ENCODE assay signal across 8 mouse cellular contexts in the genomic region with DNA sequence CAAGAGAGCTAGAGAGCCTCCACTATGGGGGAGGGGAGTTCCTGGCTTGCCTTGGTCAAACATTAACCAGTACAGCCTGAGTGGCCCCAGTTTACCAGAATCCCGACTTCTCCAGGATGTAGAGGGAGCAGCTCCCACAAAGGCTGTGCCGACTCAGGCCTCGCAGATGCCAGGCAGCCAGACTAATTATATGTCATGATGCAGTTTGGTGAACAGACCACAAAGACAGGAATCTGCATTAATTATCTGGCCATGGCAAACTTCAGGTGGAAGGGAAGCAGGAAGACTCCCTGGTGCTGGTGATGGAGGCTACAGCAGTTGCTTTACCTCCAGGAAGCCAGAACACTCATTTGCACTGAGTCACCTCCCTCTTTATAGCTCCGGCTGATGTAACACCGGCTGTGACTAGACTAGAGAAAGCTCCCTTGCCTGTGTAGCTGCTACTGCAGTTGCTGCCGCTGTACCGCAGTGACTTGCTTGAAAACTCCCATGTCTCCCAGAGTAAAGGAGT. TPM values are rescaled to one million over a fixed set of nuclear protein-coding genes. Genes with fewer than 3 reads are reported as not detected.
DNase-seq lines count a peak whose midpoint lies in the region; ATAC-seq lines count a peak whose summit lies in the region.

No protein-coding gene starts in this region.

- DNase-seq in heart, adult 18-20 months = no peak
- DNase-seq in forelimb bud, embryonic 11.5 days (ENCODE audit: low read depth, low spot score) = peak; percentile 55
- DNase-seq in spleen, adult 12 weeks (ENCODE audit: low spot score) = no peak

- H3K4me1 ChIP-seq in heart, embryonic 14.5 days (ENCODE audit: control insufficient read depth in 2 of 2, insufficient read depth in 2 of 2, low read length in 2 of 2) = peaks cover 37 to 48% of the 10 kb centered on the region in 2 experiments
- peaks cover 73% of the 10 kb centered on the region for H3K4me1 ChIP-seq in kidney, embryonic 15.5 days
- peaks cover 73% of the 10 kb centered on the region for H3K4me1 ChIP-seq in liver, embryonic 16.5 days (ENCODE audit: control insufficient read depth, low read depth, low read length)
- H3K4me1 ChIP-seq in stomach, embryonic 16.5 days (ENCODE audit: control insufficient read depth, insufficient read depth, low read length) = peaks cover 52% of the 10 kb centered on the region

- 23% methylated on average over 7 of the region's 7 CpGs for WGBS in heart, embryonic 14.5 days
- WGBS in kidney, embryonic 15.5 days = 7% methylated on average over 7 of the region's 7 CpGs
- WGBS in liver, embryonic 16.5 days (ENCODE audit: insufficient replicate concordance) = 46% methylated on average over 7 of the region's 7 CpGs
- 11% methylated on average over 7 of the region's 7 CpGs for WGBS in stomach, embryonic 16.5 days

- no peak overlapping the region; a peak in 1 of 4 replicates for H3K4me3 ChIP-seq in heart, embryonic 14.5 days (ENCODE audit: control insufficient read depth in 1 of 2, insufficient read depth in 1 of 2, low read depth in 1 of 2, low read length in 2 of 2)
- H3K4me3 ChIP-seq in kidney, embryonic 15.5 days (replicated peaks) = 0 out of 2 replicates have a peak overlapping the region, but pooled peaks have one; percentile 1
- peak overlapping the region; percentile 52 for H3K4me3 ChIP-seq in liver, embryonic 16.5 days (ENCODE audit: low read depth, low read length)
- peak overlapping the region; percentile 22 for H3K4me3 ChIP-seq in stomach, embryonic 16.5 days (replicated peaks; ENCODE audit: low read length)

- H3K9ac ChIP-seq in heart, embryonic 14.5 days (ENCODE audit: low read length) = peak overlapping the region; percentile 45
- H3K9ac ChIP-seq in kidney, embryonic 15.5 days = no peak overlapping the region
- peak overlapping the region; percentile 75 for H3K9ac ChIP-seq in liver, embryonic 16.5 days (ENCODE audit: low read depth, low read length)
- H3K9ac ChIP-seq in stomach, embryonic 16.5 days (ENCODE audit: low read length) = peak overlapping the region; percentile 64

- peak overlapping the region; percentile 71 to 82 for H3K27ac ChIP-seq in heart, embryonic 14.5 days (replicated peaks in 1 of 2; ENCODE audit: control insufficient read depth in 1 of 2, insufficient read depth in 1 of 2, low read depth in 2 of 2, low read length in 2 of 2)
- peak overlapping the region; percentile 97 for H3K27ac ChIP-seq in kidney, embryonic 15.5 days
- H3K27ac ChIP-seq in liver, embryonic 16.5 days (ENCODE audit: low read length) = peak overlapping the region; percentile 98
- H3K27ac ChIP-seq in stomach, embryonic 16.5 days (ENCODE audit: low read length) = peak overlapping the region; percentile 98

- ATAC-seq in heart, embryonic 14.5 days (ENCODE audit: insufficient number of reproducible peaks, insufficient read depth, low FRiP score, low read depth) = peak; percentile 16
- peak; percentile 37 for ATAC-seq in activated CD4-positive, CD25-positive, alpha-beta regulatory T cell, adult 4 months
- ATAC-seq in kidney, embryonic 15.5 days (replicated peaks; ENCODE audit: low FRiP score) = peak; percentile 37; the same call in 1 of the 2 replicates
- ATAC-seq in liver, embryonic 16.5 days (ENCODE audit: low read depth) = peak; percentile 10
- peak; percentile 63 for ATAC-seq in stomach, embryonic 16.5 days (ENCODE audit: insufficient read depth, low FRiP score)

- no peaks in the 10 kb centered on the region for H3K9me3 ChIP-seq in heart, embryonic 14.5 days (ENCODE audit: control insufficient read depth, low read length)
- no peaks in the 10 kb centered on the region for H3K9me3 ChIP-seq in kidney, embryonic 15.5 days (replicated peaks)
- H3K9me3 ChIP-seq in liver, embryonic 16.5 days (replicated peaks; ENCODE audit: control insufficient read depth, low read length) = no peaks in the 10 kb centered on the region
- no peaks in the 10 kb centered on the region for H3K9me3 ChIP-seq in stomach, embryonic 16.5 days (replicated peaks; ENCODE audit: control insufficient read depth, low read length)

- H3K27me3 ChIP-seq in heart, embryonic 14.5 days (ENCODE audit: control insufficient read depth, insufficient read depth, low read length) = no peaks in the 10 kb centered on the region
- H3K27me3 ChIP-seq in kidney, embryonic 15.5 days = no peaks in the 10 kb centered on the region
- no peaks in the 10 kb centered on the region for H3K27me3 ChIP-seq in liver, embryonic 16.5 days (ENCODE audit: control insufficient read depth, insufficient read depth, low read depth, low read length)
- no peaks in the 10 kb centered on the region for H3K27me3 ChIP-seq in stomach, embryonic 16.5 days (ENCODE audit: control insufficient read depth, insufficient read depth, low read length)

- peaks cover 16% of the 10 kb centered on the region for H3K36me3 ChIP-seq in heart, embryonic 14.5 days (ENCODE audit: control insufficient read depth, insufficient read depth, low read length)
- peaks cover 15% of the 10 kb centered on the region for H3K36me3 ChIP-seq in kidney, embryonic 15.5 days
- peaks cover 37% of the 10 kb centered on the region for H3K36me3 ChIP-seq in liver, embryonic 16.5 days (ENCODE audit: control insufficient read depth, insufficient read depth)
- H3K36me3 ChIP-seq in stomach, embryonic 16.5 days (ENCODE audit: control insufficient read depth, insufficient read depth, low read length) = no peaks in the 10 kb centered on the region

- peak overlapping the region; percentile 53 for H3K4me2 ChIP-seq in heart, embryonic 14.5 days (ENCODE audit: low read length)
- peak overlapping the region; percentile 48 for H3K4me2 ChIP-seq in kidney, embryonic 15.5 days
- H3K4me2 ChIP-seq in liver, embryonic 16.5 days (ENCODE audit: low read depth, low read length) = peak overlapping the region; percentile 68
- H3K4me2 ChIP-seq in stomach, embryonic 16.5 days (ENCODE audit: low read depth, low read length) = peak overlapping the region; percentile 53

RNA-seq across cellular contexts. Expression of a gene that starts 9.6 kb away (rescaled TPM):
- polyA plus RNA-seq in heart, embryonic 14.5 days (2014; fragmentation: Nextera tagmentation; extraction: Ambion mirVana) = 18.7 and 18.8 TPM in 2 replicates
- total RNA-seq in heart, adult 18-20 months (2021) = 1 to 10 TPM; 4.1 to 4.8 TPM
- 1 to 10 TPM; 4.7 to 6.6 TPM for polyA plus RNA-seq in activated CD4-positive, CD25-positive, alpha-beta regulatory T cell, adult 4 months (2017; shearing (Covaris generic))
- polyA plus RNA-seq in kidney, embryonic 15.5 days (2015; fragmentation: Nextera tagmentation; extraction: Ambion mirVana) = 16.7 and 19.3 TPM in 2 replicates
- 32.9 and 36.9 TPM in 2 replicates for polyA plus RNA-seq in liver, embryonic 16.5 days (2015; fragmentation: Nextera tagmentation; extraction: Ambion mirVana)
- 19.8 and 20.0 TPM in 2 replicates for polyA plus RNA-seq in stomach, embryonic 16.5 days (2015; fragmentation: Nextera tagmentation; extraction: Ambion mirVana)

RNA-seq across cellular contexts. Expression of a gene that starts 46.8 kb away (rescaled TPM):
- not detected in 2 replicates for polyA plus RNA-seq in heart, embryonic 14.5 days (2014; fragmentation: Nextera tagmentation; extraction: Ambion mirVana)
- total RNA-seq in heart, adult 18-20 months (2021) = not detected
- polyA plus RNA-seq in activated CD4-positive, CD25-positive, alpha-beta regulatory T cell, adult 4 months (2017; shearing (Covaris generic)) = under 1 TPM in 1 of 2 experiments, not detected in 1; 0.40 TPM
- polyA plus RNA-seq in kidney, embryonic 15.5 days (2015; fragmentation: Nextera tagmentation; extraction: Ambion mirVana) = 0.40 TPM in 1 of 2 replicates, not detected in the other
- polyA plus RNA-seq in liver, embryonic 16.5 days (2015; fragmentation: Nextera tagmentation; extraction: Ambion mirVana) = 5.6 and 8.4 TPM in 2 replicates
- polyA plus RNA-seq in stomach, embryonic 16.5 days (2015; fragmentation: Nextera tagmentation; extraction: Ambion mirVana) = 0.19 and 0.40 TPM in 2 replicates

RNA-seq across cellular contexts. Expression of a gene that starts 51.6 kb away (rescaled TPM):
- 21.2 and 24.8 TPM in 2 replicates for polyA plus RNA-seq in heart, embryonic 14.5 days (2014; fragmentation: Nextera tagmentation; extraction: Ambion mirVana)
- 10 to 100 TPM; 30.4 to 35.6 TPM for total RNA-seq in heart, adult 18-20 months (2021)
- polyA plus RNA-seq in activated CD4-positive, CD25-positive, alpha-beta regulatory T cell, adult 4 months (2017; shearing (Covaris generic)) = 10 to 100 TPM; 24.3 to 30.2 TPM
- 41.2 and 43.3 TPM in 2 replicates for polyA plus RNA-seq in kidney, embryonic 15.5 days (2015; fragmentation: Nextera tagmentation; extraction: Ambion mirVana)
- 17.1 and 20.2 TPM in 2 replicates for polyA plus RNA-seq in liver, embryonic 16.5 days (2015; fragmentation: Nextera tagmentation; extraction: Ambion mirVana)
- 35.9 and 36.4 TPM in 2 replicates for polyA plus RNA-seq in stomach, embryonic 16.5 days (2015; fragmentation: Nextera tagmentation; extraction: Ambion mirVana)

Comparison
In these comparisons a context has a peak if more than half of its experiments do, and no peak if none do; other contexts are left out.
1. ATAC-seq: peak in every context shown above with its lines; median percentile 63 in stomach, embryonic 16.5 days; 37 in activated CD4-positive, CD25-positive, alpha-beta regulatory T cell, adult 4 months; 37 in kidney, embryonic 15.5 days; 16 in heart, embryonic 14.5 days; 10 in liver, embryonic 16.5 days.
2. H3K4me3 ChIP-seq: peak in kidney, embryonic 15.5 days (single experiment), liver, embryonic 16.5 days (single experiment) and stomach, embryonic 16.5 days (single experiment); none in heart, embryonic 14.5 days (0 of 2).
3. Peak in every context shown above with its lines, with median percentiles within 50 percentile points of each other: H3K27ac ChIP-seq and H3K4me2 ChIP-seq.